Mouse (Mus musculus) cerebellum, adult 8-10 months (tissue): ENCODE measurements around the gene Ptprcap.
"Not testable (repeated sequence)": the region's sequence is repeated elsewhere in the genome, so short reads cannot be mapped to it uniquely, and the experiment has no call there.

Experiments used
- DNase-seq: peaks from one replicate; pipeline ENCODE4 v3.0.0; 2022

The Ptprcap gene

DNA sequence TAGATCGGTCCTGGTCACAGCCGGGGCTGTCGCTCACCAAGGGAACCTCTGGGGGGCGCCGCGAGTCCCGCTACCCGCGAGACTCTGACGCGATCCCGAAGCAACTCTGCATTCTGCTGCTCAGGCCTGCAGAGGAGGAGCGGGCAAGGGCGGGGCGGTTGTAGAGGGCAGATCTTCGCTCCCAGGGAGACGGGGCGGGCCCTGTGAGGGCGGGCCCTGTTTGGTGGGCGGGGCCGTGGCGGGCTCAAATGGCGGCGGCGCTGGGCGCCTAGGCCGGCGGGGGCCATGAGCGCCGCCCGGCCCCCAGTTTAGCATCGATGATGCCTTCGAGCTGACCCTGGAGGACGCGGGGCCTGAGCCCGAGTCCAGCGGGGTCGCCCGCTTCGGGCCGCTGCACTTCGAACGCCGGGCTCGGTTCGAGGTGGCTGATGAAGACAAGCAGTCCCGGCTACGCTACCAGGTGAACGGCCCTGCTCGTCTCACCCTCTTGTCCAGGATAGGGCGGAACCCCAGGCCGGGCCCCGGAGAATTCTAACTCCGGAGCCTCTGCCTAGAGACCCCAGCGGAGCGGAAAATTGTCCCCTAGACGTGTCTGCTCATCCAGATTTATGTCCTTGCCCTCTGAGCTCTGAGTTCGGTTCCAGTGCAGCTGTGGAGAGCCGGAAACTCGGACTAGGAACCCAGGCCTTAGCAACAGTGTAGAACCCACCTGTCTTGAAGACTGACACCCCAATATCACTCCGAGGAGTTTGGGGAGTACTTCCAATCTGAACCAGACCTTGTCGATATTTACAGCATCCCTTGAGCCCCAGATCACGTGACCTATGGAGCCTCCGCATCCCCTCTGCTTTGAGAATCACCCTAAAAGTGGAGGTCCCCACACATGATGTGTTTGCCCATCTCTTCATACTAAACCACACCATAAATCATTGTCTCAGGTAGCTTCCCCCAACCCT lies 27.4 kb upstream of the Ptprcap start, which contains the start of gene Aip:
Gene Aip, minus strand, starts transcription at position 118 of the 956 bp plus-strand sequence.
- DNase-seq: peak; percentile 97

DNA sequence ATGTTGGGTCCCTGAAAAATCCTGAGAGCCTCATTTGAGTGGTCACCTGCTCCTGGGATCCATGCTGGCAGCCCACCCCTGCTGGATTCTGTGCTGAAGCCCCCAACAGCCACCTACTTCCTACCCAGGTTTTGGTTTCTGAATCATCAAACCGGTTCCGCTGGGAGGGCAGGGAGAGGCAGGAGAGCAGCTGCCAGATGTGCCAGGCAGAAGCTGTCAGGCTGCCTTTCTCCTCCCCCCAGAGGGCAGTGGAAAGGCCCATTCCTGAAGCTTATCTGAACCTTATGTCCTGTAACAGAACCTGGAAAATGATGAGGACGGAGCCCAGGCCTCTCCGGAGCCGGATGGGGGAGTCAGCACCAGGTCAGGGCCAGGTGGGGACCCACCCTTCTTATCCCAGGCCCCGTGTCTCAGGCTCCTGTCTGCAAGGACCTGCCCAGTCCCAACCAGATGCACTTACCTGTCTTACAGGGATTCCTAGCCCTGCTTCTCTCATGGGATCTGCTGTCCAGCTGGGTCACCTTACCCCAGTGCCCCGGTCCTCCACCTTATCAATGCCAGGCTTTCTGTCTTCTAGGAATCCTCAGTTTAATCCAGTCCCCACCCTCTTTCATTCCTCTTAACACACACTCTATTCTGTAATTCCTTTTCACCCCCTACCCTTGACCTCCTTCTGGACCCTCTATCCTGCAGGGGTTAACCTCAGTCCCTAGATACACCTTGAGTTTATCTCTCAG lies 26.5 kb upstream of the Ptprcap start:
- no peak for DNase-seq

DNA sequence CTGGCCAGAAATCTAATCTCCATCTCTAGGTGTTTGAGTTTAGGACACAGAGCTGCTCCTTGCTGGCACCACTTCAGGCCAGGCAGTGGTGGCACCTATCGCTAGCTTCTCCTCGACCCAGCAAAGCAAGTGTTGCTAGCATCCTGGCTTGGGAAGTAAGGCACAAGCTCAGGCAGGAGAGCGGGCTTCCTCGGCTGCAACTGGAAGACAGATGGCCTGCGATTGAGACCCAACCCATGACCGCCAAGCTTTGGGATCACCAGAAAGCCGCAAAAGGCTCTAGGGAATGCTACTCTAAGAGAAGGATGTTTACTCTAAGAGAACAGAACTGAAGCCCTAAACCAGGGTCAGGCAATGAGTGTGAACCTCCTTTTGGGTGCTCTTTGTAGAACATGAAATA lies 23.9 kb upstream of the Ptprcap start:
- no peak for DNase-seq

DNA sequence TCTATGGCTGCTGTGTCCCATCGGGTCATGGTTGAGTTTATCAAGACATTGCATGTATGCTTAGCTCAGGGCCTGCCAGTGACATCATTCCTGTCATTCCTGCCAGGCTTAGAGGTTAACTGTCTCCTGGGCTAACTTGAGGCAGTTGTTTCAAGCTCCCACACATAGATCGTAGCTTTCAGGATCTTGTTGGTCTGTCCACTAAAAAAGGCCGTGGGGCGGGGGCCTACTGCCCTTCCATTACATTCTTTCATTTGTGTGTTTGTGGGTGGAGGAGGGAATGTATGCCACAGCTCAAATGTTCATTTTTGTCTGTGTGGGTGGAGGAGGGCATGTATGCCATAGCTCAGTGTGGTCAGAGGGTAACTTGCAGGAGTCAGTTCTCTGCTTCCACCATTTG lies 23.3 kb upstream of the Ptprcap start:
- no peak for DNase-seq

GRCm38 (mm10) chr19:4131075-4131474 lies 22.3 kb upstream of the Ptprcap start:
- DNase-seq: no peak

DNA sequence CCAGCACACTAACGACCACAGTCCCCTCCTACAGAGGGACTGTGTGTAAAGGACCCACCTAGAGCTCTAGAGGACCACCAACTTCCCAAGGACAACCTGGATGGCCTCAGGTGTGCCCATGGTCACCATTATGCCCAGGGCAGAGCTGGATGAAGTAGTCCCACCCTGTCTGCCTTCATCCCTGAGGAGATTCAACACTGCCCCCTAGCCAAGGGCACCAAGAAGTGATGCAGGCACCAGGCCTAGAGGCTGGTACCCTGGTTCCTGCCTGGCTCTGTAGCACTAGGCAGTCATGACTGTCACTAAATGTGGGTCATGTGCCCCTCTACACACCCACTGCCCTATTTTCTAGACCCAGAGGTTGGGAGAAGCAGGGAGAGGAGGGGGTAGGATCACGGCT lies 21.6 kb upstream of the Ptprcap start:
- no peak for DNase-seq

GRCm38 (mm10) chr19:4134354-4134753 lies 19.1 kb upstream of the Ptprcap start:
- DNase-seq: no peak

GRCm38 (mm10) chr19:4135229-4135962 lies 18.0 kb upstream of the Ptprcap start:
- DNase-seq: not testable (repeated sequence)

- DNase-seq: not testable (repeated sequence)
Observed at GRCm38 (mm10) chr19:4135963-4136345, 17.4 kb upstream of the Ptprcap start.

DNA sequence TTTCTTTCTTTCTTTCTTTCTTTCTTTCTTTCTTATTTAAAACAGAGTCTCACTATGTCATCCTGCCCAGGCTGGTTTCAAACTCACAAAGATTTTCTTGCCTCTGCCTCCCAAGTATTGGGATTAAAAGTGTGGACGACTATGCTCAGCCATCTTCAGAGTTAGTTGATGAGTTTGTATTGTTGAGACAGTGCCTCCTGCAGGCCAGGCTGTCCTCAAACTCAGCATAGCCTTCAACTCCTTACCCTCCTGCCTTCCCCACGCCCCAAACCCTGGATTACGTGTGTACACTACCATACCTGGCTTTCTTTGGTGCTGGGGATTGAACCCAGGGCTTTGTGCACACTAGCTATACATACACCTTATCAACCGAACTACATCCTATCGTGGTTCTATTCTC lies 16.9 kb upstream of the Ptprcap start:
- no peak for DNase-seq

DNA sequence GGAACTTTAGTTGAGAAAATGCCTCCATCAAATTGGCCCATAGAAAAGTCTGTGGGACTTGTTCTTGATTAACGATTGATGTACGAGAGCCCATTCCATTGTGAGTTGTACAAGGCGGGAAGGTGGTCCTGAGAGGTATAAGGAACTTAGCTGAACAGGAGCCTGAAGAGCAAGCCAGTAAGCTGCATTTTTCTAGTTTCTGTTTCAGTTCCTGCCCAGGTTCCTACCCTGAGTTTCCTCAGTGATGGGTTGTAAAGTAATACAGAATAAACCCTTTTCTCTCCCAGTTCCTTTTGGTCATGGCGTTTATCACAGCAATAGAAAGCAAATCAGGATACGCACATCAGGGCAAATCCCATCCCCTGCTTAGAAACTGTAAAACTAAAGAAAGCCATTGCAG lies 15.5 kb upstream of the Ptprcap start:
- no peak for DNase-seq

- DNase-seq: no peak
Observed at GRCm38 (mm10) chr19:4139446-4139845, 14.0 kb upstream of the Ptprcap start, which contains the start of gene Gpr152. Gpr152 (plus strand) TSS chr19:4139787.

DNA sequence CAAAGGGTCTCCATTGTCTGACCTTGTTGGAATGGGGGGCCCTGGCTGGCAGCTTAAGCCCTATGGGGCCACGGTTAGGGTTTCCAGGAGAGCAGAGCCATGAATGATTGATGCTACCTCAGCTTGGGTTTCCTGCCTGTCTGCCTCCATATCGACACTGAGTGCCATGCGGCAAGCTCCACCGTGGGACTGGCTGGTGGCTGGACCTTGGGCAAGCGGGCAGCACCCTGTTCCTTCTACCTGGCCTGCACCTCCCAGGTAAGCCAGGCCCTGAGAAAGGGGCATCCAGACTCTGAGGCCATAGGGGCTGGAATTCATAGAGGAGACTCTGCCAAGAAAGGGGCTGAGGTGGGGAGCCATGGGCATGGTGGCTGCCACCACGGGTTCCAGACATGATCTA lies 13.3 kb upstream of the Ptprcap start:
- no peak for DNase-seq

DNA sequence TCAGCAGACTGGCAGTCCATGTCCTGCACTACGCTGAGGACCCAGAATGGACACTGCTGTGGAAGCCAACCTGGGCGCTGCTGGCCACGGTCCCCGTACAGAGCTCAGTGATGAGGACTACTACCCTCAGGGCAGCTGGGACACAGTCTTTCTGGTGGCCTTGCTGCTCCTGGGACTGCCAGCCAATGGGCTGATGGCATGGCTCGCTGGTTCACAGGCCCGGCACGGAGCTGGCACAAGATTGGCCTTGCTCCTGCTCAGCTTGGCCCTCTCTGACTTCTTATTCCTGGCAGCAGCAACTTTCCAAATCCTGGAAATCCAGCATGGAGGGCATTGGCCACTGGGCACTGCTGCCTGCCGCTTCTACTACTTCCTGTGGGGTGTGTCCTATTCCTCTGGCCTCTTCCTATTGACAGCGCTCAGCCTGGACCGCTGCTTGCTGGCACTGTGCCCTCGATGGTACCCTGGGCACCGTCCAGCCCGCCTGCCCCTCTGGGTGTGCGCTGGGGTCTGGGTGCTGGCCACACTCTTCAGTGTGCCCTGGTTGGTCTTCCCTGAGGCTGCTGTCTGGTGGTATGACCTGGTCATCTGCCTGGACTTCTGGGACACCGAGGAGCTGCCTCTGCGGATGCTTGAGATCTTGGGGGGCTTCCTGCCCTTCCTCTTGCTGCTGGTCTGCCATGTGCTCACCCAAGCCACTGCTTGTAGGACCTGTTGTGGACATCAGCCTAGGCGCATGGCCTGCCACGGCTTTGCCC lies 10.8 kb upstream of the Ptprcap start:
- DNase-seq: no peak

DNA sequence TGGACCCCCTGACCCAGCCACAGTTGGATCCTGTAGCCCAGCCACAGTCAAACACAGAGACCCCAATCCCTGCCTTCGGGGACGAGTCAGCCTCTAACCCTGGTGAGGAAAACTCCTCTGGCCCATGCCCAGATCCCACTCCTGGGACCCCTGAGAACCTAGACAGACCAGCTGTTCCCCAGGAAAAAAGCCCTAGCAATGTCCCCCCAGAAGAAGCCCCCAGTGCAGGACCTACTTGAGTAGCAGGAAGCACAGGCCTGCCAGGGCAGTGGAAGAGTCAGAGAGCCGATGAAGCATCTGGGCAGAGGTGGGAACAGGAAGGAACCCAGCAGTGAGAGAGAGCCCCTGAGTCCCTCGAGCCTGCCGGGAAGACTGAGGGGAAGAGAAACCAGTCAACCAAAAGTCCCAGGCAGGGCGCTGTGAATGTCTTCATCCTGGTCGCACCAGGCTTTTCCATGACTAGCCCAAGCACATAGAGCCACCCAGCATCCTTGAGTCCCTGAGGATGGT lies 9.6 kb upstream of the Ptprcap start, which contains the start of gene Cabp4:
Gene Cabp4, minus strand, starts transcription at position 275 of the 510 bp plus-strand sequence.
- no peak for DNase-seq

DNA sequence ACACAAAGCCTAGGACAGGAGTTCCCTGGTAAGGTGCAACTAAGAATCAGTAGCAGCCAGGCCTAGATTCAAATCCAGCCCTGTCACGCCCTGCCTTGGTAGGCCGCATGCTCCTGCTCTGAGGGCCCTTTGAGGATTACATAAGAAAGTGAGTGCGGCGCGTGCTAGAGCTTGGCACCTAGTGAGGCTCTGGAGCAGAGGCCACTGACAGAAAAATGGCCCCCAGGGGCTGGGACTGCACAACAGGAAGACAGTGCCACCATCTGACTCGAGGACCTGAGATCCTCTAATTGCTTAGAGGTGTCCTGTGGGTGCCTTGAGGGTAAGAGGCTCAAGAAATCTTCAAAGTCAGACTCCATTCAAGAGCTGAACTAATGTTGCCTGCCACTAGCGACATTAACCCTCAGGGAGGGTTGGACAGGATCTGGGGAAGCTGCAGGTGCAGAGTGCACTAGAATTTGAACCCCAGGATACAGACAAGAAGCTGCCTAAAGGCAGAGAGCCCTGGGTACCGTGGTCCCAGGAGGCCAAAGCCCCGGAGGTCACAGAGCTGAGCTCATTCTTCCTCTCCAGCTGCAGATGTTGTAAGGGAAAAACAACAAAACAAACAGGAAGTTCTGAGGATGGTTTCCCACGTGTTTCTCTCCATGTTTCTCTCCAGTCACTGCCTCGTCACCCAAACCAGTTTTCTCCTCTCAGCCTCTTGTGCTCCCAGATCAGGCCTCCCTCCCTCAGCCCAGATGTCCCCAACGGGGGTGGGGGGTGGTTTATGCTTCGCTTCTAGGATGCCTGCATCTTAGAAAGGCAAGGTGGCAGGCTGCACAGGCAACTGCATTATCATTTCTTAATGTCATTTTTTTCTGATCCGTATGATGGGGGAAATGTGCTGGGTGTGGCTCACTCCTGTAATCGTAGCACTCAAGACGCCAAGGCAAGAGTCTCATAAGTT lies 8.6 kb upstream of the Ptprcap start:
- no peak for DNase-seq

GRCm38 (mm10) chr19:4145936-4146335 lies 7.5 kb upstream of the Ptprcap start:
- DNase-seq: no peak

DNA sequence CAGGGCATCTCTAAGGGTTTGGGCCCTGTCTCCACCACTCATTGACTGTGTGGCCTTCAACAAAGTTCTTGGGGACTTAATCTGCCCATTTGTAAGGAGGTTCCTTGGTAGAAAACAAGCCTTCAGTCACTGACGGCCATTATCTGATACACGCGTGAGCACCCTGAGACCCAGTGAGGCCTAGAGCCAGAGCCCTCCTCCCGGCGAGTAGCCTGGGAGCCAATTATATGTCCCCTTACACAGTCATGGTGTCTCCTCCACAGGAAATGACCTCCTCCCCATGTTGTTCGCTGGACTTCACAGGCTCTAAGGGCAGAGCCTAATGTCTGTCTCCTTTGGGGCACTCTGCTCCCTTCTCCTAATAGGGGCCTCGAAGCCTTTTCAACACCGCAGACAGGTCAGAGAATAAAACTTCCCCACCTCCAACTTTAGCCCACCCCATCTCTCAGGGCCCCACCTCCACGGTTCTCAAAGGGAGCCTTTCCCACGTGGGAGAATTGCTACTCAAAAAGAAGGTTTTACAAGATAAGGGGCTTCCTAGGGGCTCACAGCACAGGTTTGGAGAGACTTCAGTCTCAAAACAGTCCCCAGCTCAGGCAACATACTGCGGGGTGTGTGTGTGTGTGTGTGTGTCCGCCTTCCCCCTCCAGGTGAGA lies 6.9 kb upstream of the Ptprcap start:
- DNase-seq: no peak

GRCm38 (mm10) chr19:4147022-4147405 lies 6.4 kb upstream of the Ptprcap start:
- DNase-seq: no peak

- no peak for DNase-seq
Observed at GRCm38 (mm10) chr19:4147782-4148490, 5.5 kb upstream of the Ptprcap start.
